1 mouse cellular context compared by ENCODE assay signal in the genomic region with DNA sequence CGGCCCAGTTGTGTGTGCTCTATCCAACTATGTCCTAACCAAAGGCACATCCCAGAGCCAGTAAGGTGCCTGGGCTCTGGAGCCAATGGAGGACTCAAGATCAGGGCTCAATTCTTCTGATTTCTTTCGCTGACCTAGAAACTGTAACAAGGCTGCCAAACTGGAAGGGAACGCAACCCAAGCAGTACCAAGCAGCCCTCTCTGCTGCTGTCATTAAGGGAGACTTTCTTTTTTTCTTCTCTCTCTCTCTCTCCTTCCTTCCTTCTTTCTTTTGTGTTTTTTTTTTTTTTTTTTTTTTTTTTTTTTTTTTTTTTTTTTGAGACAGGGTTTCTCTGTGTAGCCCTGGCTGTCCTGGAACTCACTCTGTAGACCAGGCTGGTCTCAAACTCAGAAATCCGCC. TPM values are rescaled to one million over a fixed set of nuclear protein-coding genes. Genes with fewer than 3 reads are reported as not detected.
"Had no signal": no experiment of that assay in that cellular context is flagged by ENCODE, and none has a peak within 500 bp of the region (broad histone marks: within the 10 kb centered on the region; RNA-seq: fewer than 3 reads in every experiment).

No protein-coding gene starts in this region.

RNA-seq across cellular contexts. Expression of gene Calml4, which starts 11.4 kb away (rescaled TPM):
- polyA plus RNA-seq: erythroblast, embryonic 14.5 days had no signal
